Mouse (Mus musculus) liver, adult 2 months (tissue): ENCODE measurements around the gene Ptp4a2. TPM values are rescaled to one million over a fixed set of nuclear protein-coding genes. Genes with fewer than 3 reads are reported as not detected.

Source experiments
- DNase-seq: peaks from one replicate; pipeline ENCODE4 v3.0.0-alpha.2; 2011; ENCODE audit warnings: low read depth, low spot score; ENCODE audit errors: extremely low read depth
- H3K27ac ChIP-seq: fragments of 200-500 bp; replicated peaks from 2 replicates; pipeline ENCODE4 v1.5.1; 2012; ENCODE audit warnings: low read depth, mild to moderate bottlenecking, control low read depth, inconsistent platforms, low read length; ENCODE audit not compliant: insufficient read depth
- H3K27me3 ChIP-seq: fragments of 200-500 bp; 2 replicates; pipeline ENCODE4 v1.6.1; 2012; ENCODE audit warnings: mild to moderate bottlenecking, moderate library complexity, low read length, inconsistent platforms; ENCODE audit not compliant: control insufficient read depth, insufficient read depth
- H3K36me3 ChIP-seq: fragments of 200-500 bp; 2 replicates; pipeline ENCODE4 v1.6.1; 2012; ENCODE audit warnings: low read length, inconsistent platforms; ENCODE audit not compliant: control insufficient read depth, insufficient read depth
- H3K4me1 ChIP-seq: fragments of 200-500 bp; 2 replicates; pipeline ENCODE4 v1.6.1; 2011; ENCODE audit warnings: low read length; ENCODE audit not compliant: control insufficient read depth, insufficient read depth
- H3K4me3 ChIP-seq: fragments of 200-500 bp; 2 replicates; pipeline ENCODE4 v1.5.1; 2011; ENCODE audit warnings: low read depth, mild to moderate bottlenecking, control low read depth, low read length, moderate library complexity; ENCODE audit not compliant: insufficient read depth
- H3K79me2 ChIP-seq: fragments of 200-500 bp; 2 replicates; pipeline ENCODE4 v1.6.1; 2012; ENCODE audit warnings: inconsistent platforms, mild to moderate bottlenecking, low read length, moderate library complexity; ENCODE audit not compliant: control insufficient read depth, insufficient read depth
- H3K9ac ChIP-seq: fragments of 200-500 bp; 2 replicates; pipeline ENCODE4 v1.6.1; 2012; ENCODE audit warnings: low read depth, mild to moderate bottlenecking, control low read depth, inconsistent platforms, low read length
- CTCF ChIP-seq: fragments of 200-500 bp; IDR thresholded peaks from 2 replicates; pipeline ENCODE4 v1.5.1; 2011; ENCODE audit warnings: low read depth, low read length, control low read depth
- POLR2A ChIP-seq: fragments of 200-500 bp; IDR thresholded peaks from 2 replicates; pipeline ENCODE4 v1.6.1; 2011; ENCODE audit warnings: low read length, control low read depth; ENCODE audit not compliant: insufficient read depth; ENCODE audit errors: extremely low read depth
- WGBS: fragments of 180-500 bp; shearing (Covaris S2); methylation state at CpG from one replicate; pipeline ENCODE4 v1.1.7; 2018; 5-methylcytosine and 5-hydroxymethylcytosine counted together
- polyA plus RNA-seq: library from polyadenylated mRNA; depleted of rRNA; stranded (reverse); fragments of >200 nt; gene quantifications from 2 replicates; pipeline ENCODE4 v1.2.3, GENCODE M21; 2012
- total RNA-seq: library from RNA; depleted of rRNA; stranded (reverse); fragments of >200 nt; gene quantifications from 2 replicates; pipeline ENCODE4 v1.2.3, GENCODE M21; 2014

The Ptp4a2 gene
- total and polyA plus RNA-seq, 2 experiments = 41.1 to 63.4 TPM

DNA sequence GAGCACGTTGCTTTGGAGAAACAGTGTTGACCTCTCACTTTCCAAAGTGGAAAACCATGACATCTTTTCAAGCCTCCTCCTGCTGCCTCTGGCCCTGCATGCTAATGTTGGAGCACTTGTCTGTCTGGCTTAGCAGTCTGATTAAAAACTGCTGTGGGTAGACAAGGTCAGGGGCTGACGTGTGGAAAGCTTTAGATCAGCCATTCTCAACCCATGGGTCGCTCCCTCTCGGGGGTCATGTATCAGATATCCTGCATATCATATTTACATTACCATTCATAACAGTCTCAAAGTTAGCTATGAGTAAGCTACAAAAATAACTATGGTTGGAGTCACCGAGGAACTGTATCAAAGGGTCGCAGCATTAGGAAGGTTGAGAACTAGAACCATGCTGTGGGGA lies 57.2 kb downstream of the Ptp4a2 start:
- H3K27me3 ChIP-seq = no peaks in the 10 kb centered on the region
- DNase-seq = no peak
- no peaks in the 10 kb centered on the region for H3K79me2 ChIP-seq
- no peaks in the 10 kb centered on the region for H3K36me3 ChIP-seq
- no peak overlapping the region for H3K27ac ChIP-seq
- no peak overlapping the region for H3K4me3 ChIP-seq
- TF ChIP-seq CTCF (no peak), POLR2A (no peak)
- WGBS = 81% methylated on average over 6 of the region's 6 CpGs
- H3K9ac ChIP-seq = no peak overlapping the region
- H3K4me1 ChIP-seq = no peaks in the 10 kb centered on the region

GRCm38 (mm10) chr4:129870483-129870882 lies 59.5 kb downstream of the Ptp4a2 start:
- H3K79me2 ChIP-seq = no peaks in the 10 kb centered on the region
- no peak overlapping the region for H3K27ac ChIP-seq
- H3K36me3 ChIP-seq = no peaks in the 10 kb centered on the region
- TF ChIP-seq CTCF (no peak), POLR2A (no peak)
- H3K27me3 ChIP-seq = no peaks in the 10 kb centered on the region
- WGBS = 59% methylated on average over 6 of the region's 6 CpGs
- H3K4me1 ChIP-seq = no peaks in the 10 kb centered on the region
- peak; percentile 53 for DNase-seq
- no peak overlapping the region for H3K4me3 ChIP-seq
- no peak overlapping the region for H3K9ac ChIP-seq

DNA sequence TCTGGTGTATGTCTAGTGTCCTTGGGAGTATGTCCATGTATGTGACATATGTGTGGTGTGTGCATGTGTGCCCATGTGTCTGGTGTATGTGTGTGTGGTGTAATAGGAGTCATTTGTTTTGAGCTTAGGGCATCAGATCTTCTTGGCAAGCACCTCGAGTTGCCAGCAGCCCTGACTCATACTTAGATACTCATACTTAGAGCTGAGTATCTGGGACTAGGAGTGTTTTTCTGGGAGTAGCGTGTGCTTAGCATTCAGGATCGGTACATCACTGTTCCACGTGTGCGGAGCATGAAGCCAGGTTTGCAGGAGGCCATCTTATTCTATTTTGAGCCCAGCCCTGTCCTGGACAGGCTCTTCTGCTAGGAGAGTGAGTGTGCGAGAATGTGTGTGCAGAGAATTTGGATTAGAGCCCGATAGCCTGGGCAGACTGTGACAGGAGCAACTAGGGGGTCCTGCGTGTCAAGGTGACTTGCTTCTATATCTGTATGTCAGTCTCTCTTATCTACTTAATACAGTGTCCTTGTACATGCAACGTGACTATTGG lies 61.4 kb downstream of the Ptp4a2 start:
- Histone ChIP-seq H3K79me2 (no peaks in the 10 kb centered on the region), H3K9ac (no peak overlapping the region), H3K27me3 (no peaks in the 10 kb centered on the region), H3K4me3 (no peak overlapping the region), H3K4me1 (no peaks in the 10 kb centered on the region), H3K36me3 (no peaks in the 10 kb centered on the region), H3K27ac (no peak overlapping the region)
- DNase-seq = no peak
- 90% methylated on average over 9 of the region's 9 CpGs for whole genome bisulfite sequencing
- TF ChIP-seq POLR2A = no peak

GRCm38 (mm10) chr4:129874805-129875204 lies 63.8 kb downstream of the Ptp4a2 start:
- 97% methylated on average over 10 of the region's 10 CpGs for WGBS

GRCm38 (mm10) chr4:129875406-129875805 lies 64.4 kb downstream of the Ptp4a2 start:
- H3K27me3 ChIP-seq = no peaks in the 10 kb centered on the region
- H3K79me2 ChIP-seq = no peaks in the 10 kb centered on the region
- DNase-seq = no peak
- H3K36me3 ChIP-seq = no peaks in the 10 kb centered on the region
- no peak overlapping the region for H3K9ac ChIP-seq
- peaks cover 5% of the 10 kb centered on the region for H3K4me1 ChIP-seq
- H3K27ac ChIP-seq = no peak overlapping the region
- WGBS = 88% methylated on average over 11 of the region's 11 CpGs
- TF ChIP-seq POLR2A = no peak
- TF ChIP-seq CTCF = no peak
- no peak overlapping the region for H3K4me3 ChIP-seq

More at GRCm38 (mm10) chr4:129874805-129875204, 63.8 kb downstream of the Ptp4a2 start:
- no peaks in the 10 kb centered on the region for H3K27me3 ChIP-seq
- no peak for DNase-seq
- H3K9ac ChIP-seq = no peak overlapping the region
- no peaks in the 10 kb centered on the region for H3K79me2 ChIP-seq
- no peak overlapping the region for H3K27ac ChIP-seq
- no peaks in the 10 kb centered on the region for H3K36me3 ChIP-seq
- TF ChIP-seq POLR2A = no peak
- no peak for TF ChIP-seq CTCF
- peaks cover 5% of the 10 kb centered on the region for H3K4me1 ChIP-seq
- no peak overlapping the region for H3K4me3 ChIP-seq

GRCm38 (mm10) chr4:129876831-129877764 lies 66.1 kb downstream of the Ptp4a2 start:
- TF ChIP-seq POLR2A (no peak), CTCF (no peak)
- Histone ChIP-seq H3K9ac (peak overlapping the region; percentile 59), H3K27me3 (no peaks in the 10 kb centered on the region), H3K79me2 (no peaks in the 10 kb centered on the region), H3K27ac (peak overlapping the region; percentile 70), H3K4me1 (peaks cover 7% of the 10 kb centered on the region), H3K4me3 (peak overlapping the region; percentile 52), H3K36me3 (no peaks in the 10 kb centered on the region)
- 32% methylated on average over 21 of the region's 21 CpGs for WGBS
- DNase-seq = peak; percentile 43
